Mouse (Mus musculus) left cerebral cortex, adult 2 months (tissue): ENCODE measurements at regions not wholly inside any gene's neighbourhood (a gene's known extent, or its start where the extent isn't known, plus 50 kb on each side); places are given as distances from the start of the nearest gene placed in this dataset.

Source experiments
- DNase-seq, 2 experiments: peaks; one replicate each; pipeline ENCODE4 v3.0.0; 2021 to 2022; ENCODE audit warnings: low spot score in 2 of 2, mixed read lengths in 1 of 2; ENCODE audit errors: extremely low spot score in 1 of 2
- H3K27ac ChIP-seq: fragments of 200-600 bp; 2 replicates; pipeline ENCODE4 v1.8.1; 2022
- H3K4me3 ChIP-seq: fragments of 200-600 bp; 2 replicates; pipeline ENCODE4 v1.8.1; 2022
- CTCF ChIP-seq: fragments of 200-600 bp; IDR thresholded peaks from 2 replicates; pipeline ENCODE4 v1.8.1; 2022; ENCODE audit warnings: antibody characterized with exemption, mild to moderate bottlenecking, moderate library complexity
- intact Hi-C: fragments of 180-260 bp; cut with DNase I; formaldehyde crosslinking; loops from one replicate; pipeline ENCODE4 v1.15.1; 2025

DNA sequence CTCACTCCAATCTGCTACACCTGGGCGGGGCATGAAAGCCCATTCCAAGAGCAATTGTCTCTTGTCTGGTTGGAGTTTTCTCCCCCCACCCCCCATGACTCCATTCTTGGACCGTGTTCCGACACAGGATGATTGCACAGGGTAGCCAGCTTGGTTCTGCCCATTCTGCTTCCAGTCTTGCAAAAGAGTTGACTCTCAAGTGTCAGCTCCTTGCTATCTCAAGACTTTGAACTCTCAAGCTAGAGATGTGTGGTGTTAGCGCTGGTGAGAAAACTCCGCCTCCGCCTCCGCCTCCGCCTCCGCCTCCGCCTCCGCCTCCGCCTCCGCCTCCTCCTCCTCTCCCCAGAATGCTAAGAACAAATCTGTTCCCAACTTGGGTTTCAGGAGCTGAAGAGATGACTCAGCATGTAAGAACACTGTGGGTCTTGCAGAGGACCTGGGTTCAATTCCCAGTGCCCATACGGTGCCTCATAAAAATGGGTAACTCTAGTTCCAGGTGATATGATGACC lies 135.1 kb downstream of the Bcat1 start:
- intact Hi-C loops, result no loop called here

DNA sequence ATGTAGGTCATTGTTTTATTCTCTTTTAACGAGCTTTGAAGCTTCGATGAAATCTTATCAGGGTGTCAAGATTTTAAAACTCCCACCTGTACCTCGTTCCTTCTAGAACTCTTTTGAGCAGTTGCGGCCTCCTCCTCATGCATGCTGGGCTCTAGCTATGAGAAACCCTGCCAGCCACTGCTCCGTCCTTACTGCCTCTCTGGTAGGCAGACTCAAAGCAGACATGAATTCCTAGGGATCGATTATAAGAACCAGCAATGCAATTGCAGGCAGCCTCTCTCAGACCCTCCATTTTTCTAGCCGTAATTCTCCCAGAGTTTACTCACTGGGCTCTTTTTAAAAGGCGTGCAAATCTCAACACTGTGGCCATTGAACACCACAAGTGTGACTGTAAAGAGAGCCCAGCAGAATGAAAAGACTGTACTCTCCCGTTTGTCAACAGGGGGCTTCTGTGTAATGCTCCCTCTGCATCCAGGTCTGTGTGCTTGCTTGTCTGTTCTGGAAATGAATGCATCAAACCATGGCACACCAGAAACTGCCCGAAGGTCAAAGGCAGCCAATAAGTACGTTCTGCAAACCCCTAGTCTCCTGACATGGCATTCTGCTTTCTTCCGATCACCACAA lies 137.3 kb downstream of the Bcat1 start:
- no peak for TF ChIP-seq CTCF
- no peak overlapping the region for H3K27ac ChIP-seq
- no peak for DNase-seq
- no peak overlapping the region for H3K4me3 ChIP-seq
- intact Hi-C loops, result no loop called here

More for the DNA sequence above, 135.1 kb downstream of the Bcat1 start:
- no peak overlapping the region for H3K4me3 ChIP-seq
- no peak for TF ChIP-seq CTCF
- no peak overlapping the region for H3K27ac ChIP-seq
- no peak for DNase-seq

GRCm38 (mm10) chr6:144937211-144937610 lies 138.8 kb downstream of the Bcat1 start:
- intact Hi-C loops, result no loop called here
- Histone ChIP-seq H3K4me3 (no peak overlapping the region), H3K27ac (no peak overlapping the region)
- no peak for TF ChIP-seq CTCF
- no peak for DNase-seq

DNA sequence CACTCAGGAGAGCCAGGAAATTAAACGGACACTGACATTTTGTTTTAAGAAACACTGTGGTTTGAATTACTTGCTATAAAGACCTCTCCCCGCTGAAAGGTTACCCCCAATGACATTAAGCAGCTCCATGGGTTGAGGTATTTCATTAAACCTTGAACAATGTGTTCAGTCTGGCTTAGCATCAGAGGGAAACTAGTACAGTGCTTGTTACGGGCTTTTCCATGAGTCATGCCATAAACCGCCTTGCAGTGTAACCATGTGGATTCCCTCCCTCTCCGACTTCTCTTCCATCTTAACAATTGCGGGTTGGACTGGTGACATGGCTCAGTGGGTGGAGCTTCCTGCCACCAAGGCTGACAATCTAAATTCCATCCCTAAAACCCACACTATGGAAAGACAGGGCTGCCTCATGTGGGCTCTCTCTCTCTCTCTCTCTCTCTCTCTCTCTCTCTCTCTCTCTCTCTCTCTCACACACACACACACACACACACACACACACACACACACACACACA lies 142.2 kb downstream of the Bcat1 start:
- Histone ChIP-seq H3K4me3 (no peak overlapping the region), H3K27ac (no peak overlapping the region)
- no peak for TF ChIP-seq CTCF
- intact Hi-C loops, result no loop called here
- DNase-seq, result no peak

GRCm38 (mm10) chr6:144932402-144932801 lies 143.6 kb downstream of the Bcat1 start:
- intact Hi-C loops, result no loop called here
- Histone ChIP-seq H3K4me3 (no peak overlapping the region), H3K27ac (no peak overlapping the region)
- DNase-seq, result no peak
- peak; percentile 8 for TF ChIP-seq CTCF

GRCm38 (mm10) chr6:144929959-144930358 lies 146.0 kb downstream of the Bcat1 start:
- no peak for DNase-seq
- Histone ChIP-seq H3K27ac (no peak overlapping the region), H3K4me3 (no peak overlapping the region)
- intact Hi-C loops, result no loop called here
- no peak for TF ChIP-seq CTCF

- Histone ChIP-seq H3K27ac (no peak overlapping the region), H3K4me3 (no peak overlapping the region)
- no peak for DNase-seq
- intact Hi-C loops, result no loop called here
- no peak for TF ChIP-seq CTCF
Measured at GRCm38 (mm10) chr6:144929262-144929855, 146.6 kb downstream of the Bcat1 start.

DNA sequence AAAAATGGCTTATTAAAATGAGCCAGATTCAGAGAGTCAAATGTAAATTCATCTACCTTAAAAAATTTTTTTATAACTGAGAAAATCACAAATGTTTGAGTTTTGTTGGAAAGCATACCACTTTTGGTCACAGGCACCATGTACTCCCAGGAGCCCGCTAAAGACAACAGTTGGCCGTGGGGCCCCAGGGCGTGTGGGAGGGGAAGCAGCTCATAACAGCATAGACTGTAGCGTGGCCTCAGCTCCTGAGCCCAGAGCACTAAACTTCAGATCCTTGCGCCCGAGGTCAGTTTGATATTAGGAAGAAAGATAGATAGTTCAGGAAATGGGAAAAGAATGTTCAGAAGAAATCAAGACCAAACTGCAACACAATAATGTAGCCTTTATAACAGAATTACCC lies 145.8 kb upstream of the Sox5 start:
- TF ChIP-seq CTCF, result no peak
- no peak for DNase-seq
- Histone ChIP-seq H3K27ac (no peak overlapping the region), H3K4me3 (no peak overlapping the region)
- intact Hi-C loops, result no loop called here

DNA sequence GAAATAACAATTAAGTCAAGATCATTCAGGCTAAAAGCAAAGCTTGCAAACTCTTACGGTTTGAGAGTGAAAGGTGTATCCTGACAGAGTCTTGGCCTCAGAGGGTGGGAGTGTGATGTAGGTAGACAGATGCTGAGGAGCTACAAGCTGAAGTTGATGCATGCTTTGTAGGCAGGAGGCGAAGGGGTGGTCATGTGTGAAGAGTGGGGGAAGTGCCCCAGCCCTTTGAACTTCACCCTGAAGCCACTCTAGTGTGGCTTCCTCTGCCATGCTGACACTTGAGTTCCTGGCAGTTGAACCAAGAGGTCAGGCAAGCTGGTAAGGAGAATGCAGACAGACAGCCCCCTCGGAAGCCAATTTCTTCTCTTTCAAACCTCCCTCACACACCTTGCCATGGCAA lies 141.0 kb upstream of the Sox5 start:
- Histone ChIP-seq H3K4me3 (no peak overlapping the region), H3K27ac (no peak overlapping the region)
- intact Hi-C loops, result no loop called here
- no peak for DNase-seq
- no peak for TF ChIP-seq CTCF

DNA sequence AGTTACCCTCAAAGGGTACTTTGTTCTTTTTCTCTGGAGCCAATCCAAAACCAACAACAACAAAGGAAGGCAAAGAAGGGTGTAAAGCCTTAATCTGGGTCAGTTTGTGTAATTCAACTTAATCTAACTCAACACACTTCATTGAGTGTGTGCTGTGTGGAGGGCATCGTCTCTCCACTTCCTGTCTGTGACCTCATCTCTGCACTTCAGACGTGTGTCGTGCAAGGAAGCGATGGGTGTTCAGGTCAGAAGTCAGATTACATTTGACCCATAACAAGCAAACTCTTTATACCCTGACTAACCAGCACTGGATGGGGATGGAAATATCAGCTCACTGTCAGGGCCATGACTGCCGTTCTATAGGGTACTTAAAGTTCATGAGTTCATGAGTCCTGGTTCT lies 138.0 kb upstream of the Sox5 start:
- Histone ChIP-seq H3K27ac (no peak overlapping the region), H3K4me3 (no peak overlapping the region)
- intact Hi-C loops, result no loop called here
- DNase-seq, result no peak
- no peak for TF ChIP-seq CTCF

GRCm38 (mm10) chr6:144917128-144917527 lies 135.4 kb upstream of the Sox5 start:
- no peak for DNase-seq
- intact Hi-C loops, result no loop called here
- Histone ChIP-seq H3K4me3 (no peak overlapping the region), H3K27ac (no peak overlapping the region)
- TF ChIP-seq CTCF, result no peak

DNA sequence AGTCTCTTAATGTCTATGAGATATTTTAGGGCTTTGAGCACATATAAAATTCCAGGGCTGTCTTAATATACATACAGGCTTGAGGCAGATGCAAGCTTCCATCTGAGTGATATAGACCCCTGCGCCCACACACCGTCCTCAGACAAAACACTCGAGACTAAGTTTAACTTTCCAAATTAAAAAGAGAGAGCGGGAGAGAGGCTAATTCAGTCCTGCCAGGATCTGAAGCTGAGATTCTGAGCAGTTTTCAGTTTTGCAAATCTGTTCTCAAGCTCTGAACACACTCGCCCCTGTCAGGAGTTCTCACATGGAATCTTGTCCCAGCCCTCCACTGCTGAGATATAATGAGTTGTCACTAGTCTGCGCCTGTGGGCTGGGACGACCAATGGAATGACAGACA lies 130.0 kb upstream of the Sox5 start:
- no peak for TF ChIP-seq CTCF
- H3K27ac ChIP-seq, result no peak overlapping the region
- intact Hi-C loops, result no loop called here
- H3K4me3 ChIP-seq, result no peak overlapping the region
- DNase-seq, result no peak

GRCm38 (mm10) chr6:144910392-144910791 lies 128.6 kb upstream of the Sox5 start:
- no peak for TF ChIP-seq CTCF
- H3K4me3 ChIP-seq, result no peak overlapping the region
- intact Hi-C loops, result no loop called here

More at GRCm38 (mm10) chr6:144910392-144910791, 128.6 kb upstream of the Sox5 start:
- no peak for DNase-seq
- no peak overlapping the region for H3K27ac ChIP-seq
